Mouse (Mus musculus) heart, embryonic 14.5 days (tissue): Measurements from ENCODE around the gene Cage1. TPM values are rescaled to one million over a fixed set of nuclear protein-coding genes. Genes with fewer than 3 reads are reported as not detected.

Experiments
- ATAC-seq: fragments of 200-750 bp; cut with Nextera tagmentation; 2 replicates; pipeline ENCODE4 v1.8.0; 2017; ENCODE audit warnings: low read depth, moderate TSS enrichment; ENCODE audit not compliant: insufficient number of reproducible peaks, insufficient read depth, low FRiP score
- H3K27ac ChIP-seq, 2 experiments: fragments of 200-500 bp in 1 of 2; fragments of 300-500 bp in 1 of 2; sonication (generic) in 1 of 2; replicated peaks in 1 of 2; 2 replicates each; pipeline ENCODE4 v1.5.1; 2012 to 2014; ENCODE audit warnings: low read depth in 2 of 2, low read length in 2 of 2, control low read depth in 1 of 2, mild to moderate bottlenecking in 1 of 2, mixed read lengths in 1 of 2; ENCODE audit not compliant: control insufficient read depth in 1 of 2, insufficient read depth in 1 of 2
- H3K27me3 ChIP-seq: fragments of 300-500 bp; sonication (generic); 2 replicates; pipeline ENCODE4 v1.6.1; 2014; ENCODE audit warnings: mild to moderate bottlenecking, low read length, control low read depth; ENCODE audit not compliant: control insufficient read depth, insufficient read depth
- H3K36me3 ChIP-seq: fragments of 300-500 bp; sonication (generic); 2 replicates; pipeline ENCODE4 v1.6.1; 2014; ENCODE audit warnings: mild to moderate bottlenecking, control low read depth, low read length, mixed read lengths; ENCODE audit not compliant: control insufficient read depth, insufficient read depth
- H3K4me1 ChIP-seq, 2 experiments: fragments of 200-500 bp in 1 of 2; fragments of 300-500 bp in 1 of 2; sonication (generic) in 1 of 2; 2 replicates each; pipeline ENCODE4 v1.6.1; 2012 to 2014; ENCODE audit warnings: low read length in 2 of 2, control low read depth in 1 of 2, mixed read lengths in 1 of 2; ENCODE audit not compliant: control insufficient read depth in 2 of 2, insufficient read depth in 2 of 2
- H3K4me2 ChIP-seq: fragments of 300-500 bp; sonication (generic); 2 replicates; pipeline ENCODE4 v1.6.1; 2014; ENCODE audit warnings: mild to moderate bottlenecking, low read length
- H3K4me3 ChIP-seq, 2 experiments: fragments of 200-500 bp in 1 of 2; fragments of 300-500 bp in 1 of 2; sonication (generic) in 1 of 2; 2 replicates each; pipeline ENCODE4 v1.5.1; 2012 to 2014; ENCODE audit warnings: low read length in 2 of 2, mild to moderate bottlenecking in 2 of 2, control low read depth in 1 of 2, low read depth in 1 of 2, moderate library complexity in 1 of 2; ENCODE audit not compliant: control insufficient read depth in 1 of 2, insufficient read depth in 1 of 2
- H3K9ac ChIP-seq: fragments of 300-500 bp; sonication (generic); 2 replicates; pipeline ENCODE4 v1.6.1; 2014; ENCODE audit warnings: mild to moderate bottlenecking, low read length
- H3K9me3 ChIP-seq: fragments of 300-500 bp; sonication (generic); 2 replicates; pipeline ENCODE4 v1.6.1; 2016; ENCODE audit warnings: low read length, control low read depth; ENCODE audit not compliant: control insufficient read depth
- WGBS: fragments of 180-500 bp; shearing (Covaris S2); extraction: QIAGEN DNeasy Blood & Tissue Kit; methylation state at CpG from one replicate; pipeline ENCODE4 v1.1.7; 2014; 5-methylcytosine and 5-hydroxymethylcytosine counted together
- polyA plus RNA-seq: library from polyadenylated mRNA; unstranded; fragments of >200 nt; fragmentation: Nextera tagmentation; extraction: Ambion mirVana; gene quantifications from 2 replicates; pipeline ENCODE4 v1.2.1, GENCODE M21; 2014

Gene Cage1
- polyA plus RNA-seq, 1 experiment from 2014 or later, result 1.8 TPM

DNA sequence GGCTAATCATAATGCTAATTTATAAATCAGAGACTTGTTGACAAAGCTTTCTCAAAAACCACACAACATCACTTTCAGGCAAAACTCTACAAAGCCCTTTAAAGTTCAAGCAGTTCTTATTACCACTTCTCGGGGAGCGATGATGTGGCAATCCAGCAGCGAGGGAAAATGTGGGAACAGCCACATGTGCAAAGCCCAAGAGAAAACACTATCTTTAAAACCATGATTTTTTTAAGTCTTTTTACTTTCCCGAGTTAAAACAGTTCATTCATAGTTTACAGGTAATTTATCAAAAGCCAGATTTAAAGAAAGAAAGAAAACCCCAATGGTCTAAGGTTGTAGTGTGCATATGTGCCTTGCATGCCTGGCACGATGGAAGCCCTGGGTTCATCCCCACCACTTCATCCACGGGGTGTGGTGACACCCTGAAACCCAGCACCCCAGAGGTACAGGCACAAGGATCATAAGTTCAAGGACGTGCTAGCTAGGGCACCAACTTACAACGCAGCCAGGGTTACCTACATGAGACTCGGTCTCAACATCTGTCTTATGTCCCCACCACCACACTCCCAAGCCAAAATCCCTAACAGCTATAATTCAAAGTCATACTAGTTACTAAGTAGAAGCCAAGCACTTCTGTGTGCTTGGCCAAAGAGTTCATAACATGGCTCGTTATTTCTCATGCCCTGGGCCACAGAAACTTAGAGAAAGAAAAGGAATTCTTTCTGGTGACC is 44.1 kb downstream of the Cage1 start:
- peaks cover 2 to 10% of the 10 kb centered on the region in 2 experiments; a peak in 3 of 4 replicates for H3K4me1 ChIP-seq
- peak overlapping the region; percentile 99 for H3K9ac ChIP-seq
- peaks cover 41% of the 10 kb centered on the region for H3K36me3 ChIP-seq

DNA sequence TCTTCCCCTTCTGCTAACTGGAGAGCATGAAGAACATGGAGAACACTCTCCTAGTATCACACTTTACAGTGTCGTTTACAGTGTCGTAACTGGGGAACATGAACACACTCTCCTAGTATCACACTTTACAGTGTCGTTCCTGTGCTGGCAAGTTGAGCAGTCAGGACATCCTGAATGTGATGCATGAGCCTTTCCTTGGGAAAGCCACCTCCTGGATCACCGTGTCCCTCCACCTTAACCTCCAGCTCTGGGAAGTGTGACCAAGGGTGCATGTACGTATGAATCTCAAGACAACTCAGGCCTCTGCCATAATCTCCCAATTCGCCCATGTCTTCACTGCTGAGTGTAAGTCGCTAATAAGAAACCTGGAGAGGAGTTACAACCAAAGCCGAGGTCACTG is 47.2 kb downstream of the Cage1 start:
- Histone ChIP-seq H3K4me2 (no peak overlapping the region), H3K9me3 (no peaks in the 10 kb centered on the region), H3K27ac (no peak overlapping the region), H3K27me3 (no peaks in the 10 kb centered on the region), H3K4me1 (peaks cover 2 to 10% of the 10 kb centered on the region in 2 experiments; a peak in 3 of 4 replicates), H3K9ac (no peak overlapping the region), H3K4me3 (no peak overlapping the region), H3K36me3 (peaks cover 71% of the 10 kb centered on the region)
- 87% methylated on average over 8 of the region's 8 CpGs for WGBS
- ATAC-seq, result no peak

More for the DNA sequence above, 44.1 kb downstream of the Cage1 start:
- Histone ChIP-seq H3K4me3 (peak overlapping the region; percentile 96 to 98), H3K9me3 (no peaks in the 10 kb centered on the region), H3K4me2 (peak overlapping the region; percentile 91), H3K27me3 (no peaks in the 10 kb centered on the region), H3K27ac (peak overlapping the region; percentile 91 to 95)
- WGBS, result 11% methylated on average over 10 of the region's 10 CpGs
- no peak for ATAC-seq

DNA sequence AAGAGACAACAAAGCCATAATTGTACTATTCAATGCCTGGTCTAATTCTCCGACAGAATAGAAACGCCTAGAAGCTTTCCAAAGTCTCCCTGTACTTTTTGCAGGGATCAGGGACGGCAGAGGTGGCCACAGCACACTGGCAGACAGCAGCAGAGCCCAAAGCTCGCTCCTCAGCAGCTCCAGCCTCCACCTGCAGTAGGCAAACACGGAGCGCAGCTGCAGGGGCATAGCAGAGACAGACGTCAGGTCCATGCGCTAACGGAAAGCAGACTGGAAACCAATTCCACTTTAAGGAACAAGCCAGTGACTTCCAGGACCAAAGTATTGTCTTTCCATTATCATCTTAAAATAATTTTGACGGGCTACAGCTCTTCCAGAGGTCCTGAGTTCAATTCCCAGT is 50.7 kb downstream of the Cage1 start:
- Histone ChIP-seq H3K4me2 (no peak overlapping the region), H3K4me1 (no peaks in the 10 kb centered on the region), H3K9me3 (no peaks in the 10 kb centered on the region), H3K9ac (no peak overlapping the region), H3K27ac (no peak overlapping the region), H3K4me3 (no peak overlapping the region), H3K27me3 (no peaks in the 10 kb centered on the region), H3K36me3 (peaks cover 99% of the 10 kb centered on the region)
- 89% methylated on average over 10 of the region's 10 CpGs for WGBS
- ATAC-seq, result no peak

- H3K9ac ChIP-seq, result no peak overlapping the region
- WGBS, result 87% methylated on average over 5 of the region's 5 CpGs
- no peak overlapping the region for H3K4me2 ChIP-seq
- H3K4me3 ChIP-seq, result no peak overlapping the region
- H3K4me1 ChIP-seq, result no peaks in the 10 kb centered on the region
- ATAC-seq, result no peak
- no peak overlapping the region for H3K27ac ChIP-seq
- H3K36me3 ChIP-seq, result peaks cover 99% of the 10 kb centered on the region
- H3K27me3 ChIP-seq, result no peaks in the 10 kb centered on the region
- no peaks in the 10 kb centered on the region for H3K9me3 ChIP-seq
Observed at GRCm38 (mm10) chr13:37981063-37981462, 55.8 kb downstream of the Cage1 start.

DNA sequence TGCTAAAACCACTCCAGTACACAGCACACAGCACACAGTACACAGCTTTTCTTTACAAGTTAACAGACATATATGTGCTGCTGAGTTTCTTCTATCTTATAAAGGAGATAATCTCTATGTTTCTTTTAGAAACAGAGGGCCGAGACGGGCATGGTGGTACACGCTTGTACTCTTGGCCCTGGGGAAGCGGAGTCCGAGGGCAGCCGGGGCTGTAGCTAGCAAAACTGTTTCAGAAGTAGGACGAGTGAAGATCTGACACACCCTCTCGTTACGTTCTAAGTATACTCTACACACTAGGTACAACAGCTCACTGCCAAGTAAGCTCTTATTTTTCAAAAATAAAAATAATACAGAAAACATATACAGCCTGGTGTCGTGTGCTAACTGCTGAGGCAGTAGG is 56.5 kb downstream of the Cage1 start:
- H3K9ac ChIP-seq, result no peak overlapping the region
- no peaks in the 10 kb centered on the region for H3K27me3 ChIP-seq
- H3K4me2 ChIP-seq, result no peak overlapping the region
- peaks cover 99% of the 10 kb centered on the region for H3K36me3 ChIP-seq
- ATAC-seq, result no peak
- H3K4me1 ChIP-seq, result no peaks in the 10 kb centered on the region
- H3K4me3 ChIP-seq, result no peak overlapping the region
- 90% methylated on average over 10 of the region's 10 CpGs for WGBS
- no peak overlapping the region for H3K27ac ChIP-seq
- no peaks in the 10 kb centered on the region for H3K9me3 ChIP-seq

- 88% methylated on average over 12 of the region's 12 CpGs for WGBS
- no peak overlapping the region for H3K4me3 ChIP-seq
- H3K4me1 ChIP-seq, result no peaks in the 10 kb centered on the region
- H3K36me3 ChIP-seq, result peaks cover 95% of the 10 kb centered on the region
- H3K27ac ChIP-seq, result no peak overlapping the region
- no peak for ATAC-seq
- H3K4me2 ChIP-seq, result no peak overlapping the region
- H3K9ac ChIP-seq, result no peak overlapping the region
- no peaks in the 10 kb centered on the region for H3K27me3 ChIP-seq
- no peaks in the 10 kb centered on the region for H3K9me3 ChIP-seq
Observed at GRCm38 (mm10) chr13:37979506-37979905, 57.4 kb downstream of the Cage1 start.

GRCm38 (mm10) chr13:37974731-37975130 is 62.1 kb downstream of the Cage1 start:
- 85% methylated on average over 5 of the region's 5 CpGs for WGBS

GRCm38 (mm10) chr13:37974036-37974435 is 62.8 kb downstream of the Cage1 start:
- no peak overlapping the region for H3K9ac ChIP-seq
- H3K4me2 ChIP-seq, result no peak overlapping the region
- no peak overlapping the region for H3K4me3 ChIP-seq
- H3K9me3 ChIP-seq, result no peaks in the 10 kb centered on the region
- H3K27ac ChIP-seq, result no peak overlapping the region
- peaks cover 2 to 3% of the 10 kb centered on the region in 2 experiments; a peak in 2 of 4 replicates for H3K4me1 ChIP-seq
- no peak for ATAC-seq
- no peaks in the 10 kb centered on the region for H3K27me3 ChIP-seq
- WGBS, result 82% methylated on average over 6 of the region's 6 CpGs
- H3K36me3 ChIP-seq, result peaks cover 40% of the 10 kb centered on the region

More at GRCm38 (mm10) chr13:37974731-37975130, 62.1 kb downstream of the Cage1 start:
- ATAC-seq, result no peak
- Histone ChIP-seq H3K27ac (no peak overlapping the region), H3K4me2 (no peak overlapping the region), H3K4me1 (peaks cover 2 to 3% of the 10 kb centered on the region in 2 experiments; a peak in 2 of 4 replicates), H3K9me3 (no peaks in the 10 kb centered on the region), H3K36me3 (peaks cover 47% of the 10 kb centered on the region), H3K9ac (no peak overlapping the region), H3K4me3 (no peak overlapping the region), H3K27me3 (no peaks in the 10 kb centered on the region)
